Comparison of ENCODE assay signal across 30 mouse cellular contexts in genomic region chr2:5327533-5328250, GRCm38 (mm10).
A peak's percentile ranks its signal among the peaks of the same experiment; 100 is the strongest.
DNase-seq lines count a peak whose midpoint lies in the region; ATAC-seq and TF ChIP-seq lines count a peak whose summit lies in the region.
"Had no signal": no experiment of that assay in that cellular context is flagged by ENCODE, and none has a peak within 500 bp of the region (broad histone marks: within the 10 kb centered on the region; RNA-seq: fewer than 3 reads in every experiment).

No protein-coding gene starts in this region.

- no peak overlapping the region for H3K9ac ChIP-seq in midbrain, embryonic 14.5 days (replicated peaks; ENCODE audit: low read length)
- H3K9ac ChIP-seq in midbrain, postnatal 0 days (replicated peaks; ENCODE audit: low read length, poor library complexity, severe bottlenecking): no peak overlapping the region
- no peak overlapping the region for H3K9ac ChIP-seq in hindbrain, embryonic 16.5 days (ENCODE audit: low read depth, low read length)
- H3K9ac ChIP-seq: embryonic facial prominence, embryonic 13.5 days; forebrain, embryonic 15.5 days; heart, embryonic 12.5 days; limb, embryonic 15.5 days; liver, embryonic 14.5 days; neural tube, embryonic 12.5 days had no signal

- WGBS in midbrain, embryonic 14.5 days: 73% methylated on average over 12 of the region's 12 CpGs
- 73% methylated on average over 12 of the region's 12 CpGs for WGBS in midbrain, postnatal 0 days
- WGBS in hindbrain, embryonic 16.5 days: 59% methylated on average over 12 of the region's 12 CpGs

- H3K9me3 ChIP-seq in midbrain, embryonic 14.5 days (ENCODE audit: control insufficient read depth, low read length): no peaks in the 10 kb centered on the region
- H3K9me3 ChIP-seq in midbrain, postnatal 0 days (ENCODE audit: low read length): no peaks in the 10 kb centered on the region
- no peaks in the 10 kb centered on the region for H3K9me3 ChIP-seq in hindbrain, embryonic 16.5 days (ENCODE audit: control insufficient read depth, low read length)
- H3K9me3 ChIP-seq: embryonic facial prominence, embryonic 13.5 days; forebrain, embryonic 10.5 days; forebrain, embryonic 15.5 days; heart, embryonic 12.5 days; limb, embryonic 10.5 days; limb, embryonic 15.5 days; neural tube, embryonic 12.5 days had no signal

- H3K4me1 ChIP-seq in midbrain, embryonic 14.5 days (ENCODE audit: control insufficient read depth, insufficient read depth, low read length): 0 out of 2 replicates have a peak, but pooled peaks cover 3% of the 10 kb centered on the region
- no peaks in the 10 kb centered on the region for H3K4me1 ChIP-seq in midbrain, postnatal 0 days (ENCODE audit: insufficient read depth, low read length)
- H3K4me1 ChIP-seq in hindbrain, embryonic 16.5 days (ENCODE audit: control insufficient read depth, insufficient read depth, low read depth, low read length): no peaks in the 10 kb centered on the region
- H3K4me1 ChIP-seq: embryonic facial prominence, embryonic 13.5 days; forebrain, embryonic 15.5 days; heart, embryonic 12.5 days; limb, embryonic 15.5 days; neural tube, embryonic 12.5 days had no signal

- no peaks in the 10 kb centered on the region for H3K27me3 ChIP-seq in midbrain, embryonic 14.5 days (ENCODE audit: control insufficient read depth, insufficient read depth, low read length)
- H3K27me3 ChIP-seq in midbrain, postnatal 0 days (ENCODE audit: insufficient read depth, low read length): no peaks in the 10 kb centered on the region
- no peaks in the 10 kb centered on the region for H3K27me3 ChIP-seq in hindbrain, embryonic 16.5 days (replicated peaks; ENCODE audit: control insufficient read depth, insufficient read depth, low read length)
- H3K27me3 ChIP-seq: CH12.LX; embryonic facial prominence, embryonic 13.5 days; forebrain, embryonic 15.5 days; heart, embryonic 12.5 days; limb, embryonic 15.5 days; neural tube, embryonic 12.5 days had no signal

- no peak overlapping the region for H3K4me3 ChIP-seq in midbrain, embryonic 14.5 days (replicated peaks; ENCODE audit: low read depth, low read length)
- H3K4me3 ChIP-seq in midbrain, postnatal 0 days (ENCODE audit: low read depth, low read length): no peak overlapping the region
- H3K4me3 ChIP-seq in hindbrain, embryonic 16.5 days (ENCODE audit: low read length): no peak overlapping the region
- H3K4me3 ChIP-seq: embryonic facial prominence, embryonic 13.5 days; forebrain, embryonic 10.5 days; forebrain, embryonic 15.5 days; heart, embryonic 12.5 days; limb, embryonic 10.5 days; limb, embryonic 15.5 days; neural tube, embryonic 12.5 days had no signal

- TF ChIP-seq CTCF in midbrain, postnatal 0 days (IDR thresholded peaks at IDR 0.05): no peak

- no peak overlapping the region for H3K4me2 ChIP-seq in midbrain, embryonic 14.5 days (ENCODE audit: low read length)
- H3K4me2 ChIP-seq in midbrain, postnatal 0 days (ENCODE audit: low read depth, low read length, poor library complexity, severe bottlenecking): no peak overlapping the region
- no peak overlapping the region for H3K4me2 ChIP-seq in hindbrain, embryonic 16.5 days (ENCODE audit: low read length)
- H3K4me2 ChIP-seq: embryonic facial prominence, embryonic 13.5 days; forebrain, embryonic 15.5 days; heart, embryonic 12.5 days; limb, embryonic 15.5 days; neural tube, embryonic 12.5 days had no signal

- ATAC-seq in midbrain, embryonic 14.5 days (ENCODE audit: low FRiP score, low TSS enrichment): no peak
- no peak for ATAC-seq in midbrain, postnatal 0 days (ENCODE audit: low FRiP score)
- ATAC-seq in hindbrain, embryonic 16.5 days: peak; percentile 60
- ATAC-seq in monocyte, adult 5-6 weeks (replicated peaks; ENCODE audit: insufficient number of reproducible peaks, low FRiP score, low TSS enrichment, poor library complexity, severe bottlenecking): no peak
- ATAC-seq: forebrain, embryonic 15.5 days; intestine, embryonic 16.5 days had no signal

- 0 out of 2 replicates have a peak overlapping the region, but pooled peaks have one; percentile 2 for H3K27ac ChIP-seq in midbrain, embryonic 14.5 days (replicated peaks; ENCODE audit: low read depth, low read length)
- H3K27ac ChIP-seq in midbrain, postnatal 0 days (ENCODE audit: low read depth, low read length): no peak overlapping the region
- no peak overlapping the region for H3K27ac ChIP-seq in hindbrain, embryonic 16.5 days (ENCODE audit: low read depth, low read length)
- H3K27ac ChIP-seq: embryonic facial prominence, embryonic 13.5 days; forebrain, embryonic 10.5 days; forebrain, embryonic 15.5 days; limb, embryonic 10.5 days; limb, embryonic 15.5 days; liver, embryonic 14.5 days; neural tube, embryonic 12.5 days had no signal

- peak; percentile 75 for DNase-seq in heart, adult 11 months
- DNase-seq in heart, postnatal 4 days: no peak
- no peak for DNase-seq in midbrain, embryonic 14.5 days
- no peak for DNase-seq in midbrain, postnatal 0 days (ENCODE audit: low spot score)
- no peak for DNase-seq in spleen, adult 12 weeks (ENCODE audit: low spot score)
- no peak for DNase-seq in lung, postnatal 4 days
- DNase-seq: adrenal gland, adult 8-10 months; cerebellum, adult 9-10 months; cerebellum, postnatal 36 days; gastrocnemius, postnatal 25 days; heart, adult 18-20 months; kidney, postnatal 14 days; layer of hippocampus, adult 9-11 months; lung, adult 2 months; lung, postnatal 10 days; right cerebral cortex, postnatal 25 days; spleen, adult 18-20 months; thymus, postnatal 14 days had no signal

- H3K36me3 ChIP-seq in midbrain, embryonic 14.5 days (ENCODE audit: control insufficient read depth, insufficient read depth, low read length): no peaks in the 10 kb centered on the region
- H3K36me3 ChIP-seq in midbrain, postnatal 0 days (ENCODE audit: insufficient read depth, low read length): no peaks in the 10 kb centered on the region
- H3K36me3 ChIP-seq in hindbrain, embryonic 16.5 days (ENCODE audit: control insufficient read depth, insufficient read depth, low read length): no peaks in the 10 kb centered on the region
- H3K36me3 ChIP-seq: embryonic facial prominence, embryonic 13.5 days; forebrain, embryonic 10.5 days; forebrain, embryonic 15.5 days; heart, embryonic 12.5 days; limb, embryonic 10.5 days; limb, embryonic 15.5 days; neural tube, embryonic 12.5 days had no signal
